Mouse (Mus musculus): ENCODE results near the gene Tbc1d2. TPM values are rescaled to one million over a fixed set of nuclear protein-coding genes. Genes with fewer than 3 reads are reported as not detected.
"Not testable (repeated sequence)": the region's sequence is repeated elsewhere in the genome, so short reads cannot be mapped to it uniquely, and the experiment has no call there.

Tbc1d2 gene
- polyA plus RNA-seq, 1 experiment from 2014 or later: 0.94 TPM

DNA sequence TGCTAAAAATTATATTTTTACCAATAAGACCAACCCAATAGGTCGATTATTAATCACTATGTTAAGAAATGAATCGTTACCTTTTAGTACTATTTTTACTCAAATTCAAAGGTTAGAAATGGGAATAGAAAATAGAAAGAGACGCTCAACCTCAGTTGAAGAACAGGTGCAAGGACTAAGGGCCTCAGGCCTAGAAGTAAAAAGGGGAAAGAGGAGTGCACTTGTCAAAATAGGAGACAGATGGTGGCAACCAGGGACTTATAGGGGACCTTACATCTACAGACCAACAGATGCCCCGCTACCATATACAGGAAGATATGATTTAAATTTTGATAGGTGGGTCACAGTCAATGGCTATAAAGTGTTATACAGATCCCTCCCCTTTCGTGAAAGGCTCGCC is 65.9 kb downstream of the Tbc1d2 start:
- 82% methylated on average over 2 of the region's 6 CpGs for WGBS
- H3K4me1 ChIP-seq; H3K27ac ChIP-seq; H3K4me3 ChIP-seq; DNase-seq (ENCODE audit: extremely low spot score, low spot score); H3K27me3 ChIP-seq (ENCODE audit: poor library complexity, severe bottlenecking); H3K36me3 ChIP-seq (replicated peaks): not testable (repeated sequence)
- peaks cover 10% of the 10 kb centered on the region for H3K9me3 ChIP-seq

DNA sequence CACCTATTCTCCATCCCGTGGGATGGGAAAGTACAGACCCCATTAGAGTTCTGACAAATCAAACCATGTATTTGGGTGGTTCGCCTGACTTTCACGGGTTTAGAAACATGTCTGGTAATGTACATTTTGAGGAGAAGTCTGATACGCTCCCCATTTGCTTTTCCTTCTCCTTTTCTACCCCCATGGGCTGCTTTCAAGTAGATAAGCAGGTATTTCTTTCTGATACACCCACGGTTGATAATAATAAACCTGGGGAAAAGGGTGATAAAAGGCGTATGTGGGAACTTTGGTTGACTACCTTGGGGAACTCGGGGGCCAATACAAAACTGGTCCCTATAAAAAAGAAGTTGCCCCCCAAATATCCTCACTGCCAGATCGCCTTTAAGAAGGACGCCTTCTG is 68.0 kb downstream of the Tbc1d2 start:
- H3K27me3 ChIP-seq (ENCODE audit: poor library complexity, severe bottlenecking); H3K27ac ChIP-seq; H3K4me1 ChIP-seq; H3K4me3 ChIP-seq; H3K36me3 ChIP-seq (replicated peaks); DNase-seq (ENCODE audit: extremely low spot score, low spot score): not testable (repeated sequence)
- WGBS: 86% methylated on average over 9 of the region's 9 CpGs
- H3K9me3 ChIP-seq: peaks cover 14% of the 10 kb centered on the region

DNA sequence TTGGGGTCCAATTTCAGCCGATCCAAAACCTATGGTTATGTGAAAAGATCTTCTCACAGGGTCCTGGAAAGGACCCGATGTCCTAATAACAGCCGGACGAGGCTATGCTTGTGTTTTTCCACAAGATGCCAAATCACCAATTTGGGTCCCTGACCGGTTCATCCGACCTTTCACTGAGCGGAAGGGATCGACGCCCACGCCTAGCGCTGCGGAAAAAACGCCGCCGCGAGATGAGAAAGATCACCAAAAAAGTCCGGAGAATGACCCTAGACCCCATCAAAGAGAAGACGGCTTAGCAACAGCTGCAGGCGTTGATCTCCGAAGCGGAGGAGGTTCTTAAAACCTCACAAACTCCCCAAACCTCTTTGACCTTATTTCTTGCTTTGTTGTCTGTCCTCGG is 68.4 kb downstream of the Tbc1d2 start:
- not testable (repeated sequence) for H3K27me3 ChIP-seq (ENCODE audit: poor library complexity, severe bottlenecking); DNase-seq (ENCODE audit: extremely low spot score, low spot score); H3K27ac ChIP-seq; H3K36me3 ChIP-seq (replicated peaks); H3K4me3 ChIP-seq; H3K4me1 ChIP-seq
- WGBS: 93% methylated on average over 22 of the region's 22 CpGs
- peaks cover 15% of the 10 kb centered on the region for H3K9me3 ChIP-seq

DNA sequence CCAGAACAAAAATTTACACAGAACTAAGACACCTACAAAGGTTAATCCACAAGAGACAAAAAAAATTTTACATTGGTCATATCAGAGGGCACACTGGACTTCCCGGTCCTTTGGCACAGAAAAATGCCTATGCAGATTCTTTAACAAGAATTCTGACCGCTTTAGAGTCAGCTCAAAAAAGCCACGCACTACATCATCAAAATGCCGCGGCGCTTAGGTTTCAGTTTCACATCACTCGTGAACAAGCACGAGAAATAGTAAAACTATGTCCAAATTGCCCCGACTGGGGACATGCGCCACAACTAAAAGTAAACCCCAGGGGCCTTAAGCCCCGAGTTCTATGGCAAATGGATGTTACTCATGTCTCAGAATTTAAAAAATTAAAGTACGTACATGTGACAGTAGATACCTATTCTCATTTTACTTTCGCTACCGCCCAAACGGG is 69.2 kb downstream of the Tbc1d2 start:
- H3K36me3 ChIP-seq (replicated peaks); H3K27ac ChIP-seq; DNase-seq (ENCODE audit: extremely low spot score, low spot score); H3K27me3 ChIP-seq (ENCODE audit: poor library complexity, severe bottlenecking); H3K4me1 ChIP-seq; H3K4me3 ChIP-seq: not testable (repeated sequence)
- 92% methylated on average over 15 of the region's 15 CpGs for WGBS
- H3K9me3 ChIP-seq: peaks cover 18% of the 10 kb centered on the region

GRCm38 (mm10) chr4:46578796-46579346 is 71.1 kb downstream of the Tbc1d2 start:
- WGBS: 93% methylated on average over 8 of the region's 8 CpGs
- not testable (repeated sequence) for H3K36me3 ChIP-seq (replicated peaks); H3K4me1 ChIP-seq; H3K4me3 ChIP-seq; H3K27me3 ChIP-seq (ENCODE audit: poor library complexity, severe bottlenecking); DNase-seq (ENCODE audit: extremely low spot score, low spot score); H3K27ac ChIP-seq
- H3K9me3 ChIP-seq: peaks cover 18% of the 10 kb centered on the region

GRCm38 (mm10) chr4:46578228-46578627 is 71.8 kb downstream of the Tbc1d2 start:
- Histone ChIP-seq H3K36me3 (replicated peaks) (no peaks in the 10 kb centered on the region), H3K9me3 (peaks cover 18% of the 10 kb centered on the region), H3K4me1 (no peaks in the 10 kb centered on the region), H3K27ac (no peak overlapping the region), H3K4me3 (no peak overlapping the region), H3K27me3 (ENCODE audit: poor library complexity, severe bottlenecking) (no peaks in the 10 kb centered on the region)
- DNase-seq (ENCODE audit: extremely low spot score, low spot score): no peak
- WGBS: 80% methylated on average over 1 of the region's 1 CpGs

DNA sequence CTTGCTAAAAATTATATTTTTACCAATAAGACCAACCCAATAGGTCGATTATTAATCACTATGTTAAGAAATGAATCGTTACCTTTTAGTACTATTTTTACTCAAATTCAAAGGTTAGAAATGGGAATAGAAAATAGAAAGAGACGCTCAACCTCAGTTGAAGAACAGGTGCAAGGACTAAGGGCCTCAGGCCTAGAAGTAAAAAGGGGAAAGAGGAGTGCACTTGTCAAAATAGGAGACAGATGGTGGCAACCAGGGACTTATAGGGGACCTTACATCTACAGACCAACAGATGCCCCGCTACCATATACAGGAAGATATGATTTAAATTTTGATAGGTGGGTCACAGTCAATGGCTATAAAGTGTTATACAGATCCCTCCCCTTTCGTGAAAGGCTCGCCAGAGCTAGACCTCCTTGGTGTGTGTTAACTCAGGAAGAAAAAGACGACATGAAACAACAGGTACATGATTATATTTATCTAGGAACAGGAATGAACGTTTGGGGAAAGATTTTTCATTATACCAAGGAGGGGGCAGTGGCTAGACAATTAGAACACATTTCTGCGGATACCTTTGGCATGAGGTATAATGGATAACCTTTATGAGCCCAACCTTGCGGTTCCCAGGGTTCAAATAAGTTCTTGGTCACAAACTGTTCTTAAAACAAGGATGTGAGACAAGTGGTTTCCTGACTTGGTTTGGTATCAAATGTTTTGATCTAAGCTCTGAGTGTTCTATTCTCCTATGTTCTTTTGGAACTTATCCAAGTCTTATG is 74.3 kb downstream of the Tbc1d2 start:
- not testable (repeated sequence) for DNase-seq (ENCODE audit: extremely low spot score, low spot score); H3K4me1 ChIP-seq; H3K27me3 ChIP-seq (ENCODE audit: poor library complexity, severe bottlenecking); H3K4me3 ChIP-seq; H3K36me3 ChIP-seq (replicated peaks); H3K27ac ChIP-seq
- 88% methylated on average over 6 of the region's 10 CpGs for WGBS
- peaks cover 15% of the 10 kb centered on the region for H3K9me3 ChIP-seq

DNA sequence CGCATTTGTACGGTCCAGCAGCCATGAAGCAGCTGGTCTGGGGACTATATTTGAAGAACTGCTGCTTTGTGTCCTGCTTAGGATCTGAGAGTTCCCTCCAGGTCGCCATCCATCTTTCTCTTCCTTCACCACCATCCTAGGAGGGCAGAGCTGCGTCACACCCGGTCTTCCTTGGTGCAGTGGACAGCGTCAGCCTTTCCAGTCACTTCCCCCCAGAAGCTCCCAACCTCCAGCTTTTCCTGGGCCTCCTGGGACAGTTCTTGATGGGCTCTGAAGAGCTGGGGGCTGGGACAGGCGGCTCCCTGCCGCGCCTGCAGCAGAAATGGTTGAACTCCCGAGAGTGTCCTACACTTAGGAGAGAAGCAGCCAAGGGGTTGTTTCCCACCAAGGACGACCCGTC is 75.2 kb downstream of the Tbc1d2 start:
- Histone ChIP-seq H3K4me1 (peaks cover 3% of the 10 kb centered on the region), H3K27me3 (ENCODE audit: poor library complexity, severe bottlenecking) (no peaks in the 10 kb centered on the region), H3K27ac (no peak overlapping the region), H3K36me3 (replicated peaks) (no peaks in the 10 kb centered on the region), H3K4me3 (no peak overlapping the region), H3K9me3 (peaks cover 13% of the 10 kb centered on the region)
- 91% methylated on average over 10 of the region's 12 CpGs for WGBS
- DNase-seq (ENCODE audit: extremely low spot score, low spot score): no peak

- Histone ChIP-seq H3K36me3 (replicated peaks) (no peaks in the 10 kb centered on the region), H3K27ac (no peak overlapping the region), H3K9me3 (peaks cover 13% of the 10 kb centered on the region), H3K4me3 (no peak overlapping the region), H3K27me3 (ENCODE audit: poor library complexity, severe bottlenecking) (no peaks in the 10 kb centered on the region), H3K4me1 (peaks cover 10% of the 10 kb centered on the region)
- no peak for DNase-seq (ENCODE audit: extremely low spot score, low spot score)
- WGBS: 60% methylated on average over 9 of the region's 9 CpGs
Observed at GRCm38 (mm10) chr4:46574024-46574753, 75.8 kb downstream of the Tbc1d2 start.

- WGBS: 81% methylated on average over 4 of the region's 4 CpGs
Observed at GRCm38 (mm10) chr4:46572616-46573015, 77.4 kb downstream of the Tbc1d2 start.

GRCm38 (mm10) chr4:46571744-46572143 is 78.3 kb downstream of the Tbc1d2 start:
- Histone ChIP-seq H3K4me3 (no peak overlapping the region), H3K4me1 (peaks cover 11% of the 10 kb centered on the region), H3K36me3 (replicated peaks) (no peaks in the 10 kb centered on the region), H3K9me3 (peaks cover 9% of the 10 kb centered on the region; the same call in 1 of the 2 replicates), H3K27ac (no peak overlapping the region), H3K27me3 (ENCODE audit: poor library complexity, severe bottlenecking) (no peaks in the 10 kb centered on the region)
- WGBS: 89% methylated on average over 9 of the region's 9 CpGs
- no peak for DNase-seq (ENCODE audit: extremely low spot score, low spot score)

More at GRCm38 (mm10) chr4:46572616-46573015, 77.4 kb downstream of the Tbc1d2 start:
- Histone ChIP-seq H3K4me1 (peaks cover 11% of the 10 kb centered on the region), H3K4me3 (no peak overlapping the region), H3K27me3 (ENCODE audit: poor library complexity, severe bottlenecking) (no peaks in the 10 kb centered on the region), H3K9me3 (peaks cover 9% of the 10 kb centered on the region; the same call in 1 of the 2 replicates), H3K36me3 (replicated peaks) (no peaks in the 10 kb centered on the region), H3K27ac (no peak overlapping the region)
- no peak for DNase-seq (ENCODE audit: extremely low spot score, low spot score)

GRCm38 (mm10) chr4:46569671-46570070 is 80.3 kb downstream of the Tbc1d2 start:
- no peak overlapping the region for H3K4me3 ChIP-seq
- H3K9me3 ChIP-seq: peaks cover 5% of the 10 kb centered on the region; the same call in 1 of the 2 replicates
- no peaks in the 10 kb centered on the region for H3K36me3 ChIP-seq (replicated peaks)
- no peaks in the 10 kb centered on the region for H3K27me3 ChIP-seq (ENCODE audit: poor library complexity, severe bottlenecking)
- H3K27ac ChIP-seq: peak overlapping the region; percentile 12
- WGBS: 27% methylated on average over 5 of the region's 5 CpGs
- peaks cover 11% of the 10 kb centered on the region for H3K4me1 ChIP-seq
- no peak for DNase-seq (ENCODE audit: extremely low spot score, low spot score)

GRCm38 (mm10) chr4:46568169-46568568 is 81.8 kb downstream of the Tbc1d2 start:
- H3K36me3 ChIP-seq (replicated peaks): no peaks in the 10 kb centered on the region
- H3K4me3 ChIP-seq: no peak overlapping the region
- no peak for DNase-seq (ENCODE audit: extremely low spot score, low spot score)
- H3K4me1 ChIP-seq: peaks cover 11% of the 10 kb centered on the region
- H3K9me3 ChIP-seq: peaks cover 5% of the 10 kb centered on the region; the same call in 1 of the 2 replicates
- H3K27ac ChIP-seq: no peak overlapping the region
- WGBS: 92% methylated on average over 8 of the region's 8 CpGs
- no peaks in the 10 kb centered on the region for H3K27me3 ChIP-seq (ENCODE audit: poor library complexity, severe bottlenecking)

All from forebrain, embryonic 10.5 days (tissue).